Mouse (Mus musculus) 3T3-L1 (cell line): ENCODE results near the gene Irf2bp1.

Experiments used
- DNase-seq: peaks from one replicate; pipeline ENCODE4 v3.0.0-alpha.2; 2015; ENCODE audit warnings: low read depth, low spot score

The Irf2bp1 gene

DNA sequence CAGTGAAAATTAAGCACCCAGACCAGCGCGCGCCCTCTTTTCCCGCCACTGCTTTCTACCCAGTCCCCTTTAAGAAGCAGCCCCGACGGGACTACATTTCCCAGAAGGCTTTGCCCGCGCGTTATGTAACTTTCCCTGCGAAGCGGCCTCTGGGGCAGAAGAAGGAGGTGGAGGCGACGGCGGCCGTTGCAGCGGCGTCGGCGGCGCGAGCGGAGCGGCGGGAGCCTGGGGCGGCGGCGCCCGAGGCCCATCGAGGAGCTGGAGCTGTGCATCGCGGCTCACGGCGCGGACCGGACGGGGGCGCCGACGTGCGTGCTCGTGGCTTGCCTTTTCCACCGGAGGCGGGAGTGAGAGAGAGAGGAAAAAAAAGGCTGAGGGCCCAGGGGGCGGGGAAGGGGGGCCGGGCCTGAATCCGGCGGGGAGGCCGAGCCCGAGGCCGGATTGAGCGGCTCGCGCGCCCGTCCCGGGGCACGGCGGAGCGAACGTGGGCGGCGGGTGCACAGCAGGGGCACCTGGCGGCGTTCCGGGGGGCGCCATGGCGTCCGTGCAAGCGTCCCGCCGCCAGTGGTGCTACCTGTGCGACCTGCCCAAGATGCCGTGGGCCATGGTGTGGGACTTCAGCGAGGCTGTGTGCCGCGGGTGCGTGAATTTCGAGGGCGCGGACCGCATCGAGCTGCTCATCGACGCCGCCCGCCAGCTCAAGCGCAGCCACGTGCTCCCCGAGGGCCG, at the start of gene Irf2bp1:
Gene Irf2bp1 (plus strand): TSS at position 143 of the 729 bp plus-strand sequence.
- peak; percentile 90 for DNase-seq

- no peak for DNase-seq
Observed at GRCm38 (mm10) chr7:18957569-18958383, 46.1 kb upstream of the Irf2bp1 start.

DNA sequence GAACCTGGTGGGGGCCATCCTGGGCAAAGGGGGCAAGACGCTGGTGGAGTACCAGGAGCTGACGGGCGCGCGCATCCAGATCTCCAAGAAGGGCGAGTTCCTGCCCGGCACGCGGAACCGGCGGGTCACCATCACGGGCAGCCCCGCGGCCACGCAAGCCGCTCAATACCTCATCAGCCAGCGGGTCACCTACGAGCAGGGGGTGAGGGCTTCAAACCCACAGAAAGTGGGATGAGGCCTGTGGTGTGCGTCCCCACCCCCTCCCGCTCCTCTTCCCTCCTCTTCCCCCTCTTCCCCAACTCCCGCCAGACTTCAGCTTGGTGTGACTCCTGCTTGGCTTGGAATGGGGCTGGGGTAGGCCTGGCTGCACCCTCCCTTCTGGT, 45.5 kb upstream of the Irf2bp1 start:
- no peak for DNase-seq

- DNase-seq, result no peak
Observed at GRCm38 (mm10) chr7:18959446-18959845, 44.4 kb upstream of the Irf2bp1 start.

DNA sequence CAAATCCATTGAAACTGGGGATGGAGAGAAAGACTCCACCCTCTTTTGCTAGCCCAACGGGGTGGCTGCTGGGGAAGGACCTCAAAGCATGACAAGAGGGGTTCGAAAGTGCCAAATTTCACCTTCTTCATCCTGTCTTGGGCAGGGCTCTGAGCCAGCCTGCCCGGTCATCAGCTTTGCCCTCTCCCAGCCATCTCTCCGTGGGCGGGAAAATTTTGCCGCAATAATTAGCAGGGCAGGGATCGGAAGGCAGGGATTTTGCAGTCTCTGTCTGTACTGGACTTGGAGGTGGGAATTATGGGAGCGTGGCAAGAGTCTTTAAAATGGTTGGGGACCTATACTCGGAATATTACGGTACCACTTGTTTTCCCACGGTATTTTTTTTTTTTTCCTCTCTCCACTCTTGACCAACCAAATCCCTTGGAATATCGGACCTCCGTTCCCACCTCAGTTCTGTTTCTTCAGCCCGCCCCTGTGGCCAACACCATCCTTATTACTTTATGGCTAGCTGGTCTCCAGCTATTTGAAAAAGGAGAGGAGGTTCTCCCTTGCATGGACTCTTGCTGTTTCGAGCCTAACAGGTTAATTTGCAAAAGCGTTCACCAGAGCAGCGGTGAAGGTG, 41.6 kb upstream of the Irf2bp1 start:
- no peak for DNase-seq

DNA sequence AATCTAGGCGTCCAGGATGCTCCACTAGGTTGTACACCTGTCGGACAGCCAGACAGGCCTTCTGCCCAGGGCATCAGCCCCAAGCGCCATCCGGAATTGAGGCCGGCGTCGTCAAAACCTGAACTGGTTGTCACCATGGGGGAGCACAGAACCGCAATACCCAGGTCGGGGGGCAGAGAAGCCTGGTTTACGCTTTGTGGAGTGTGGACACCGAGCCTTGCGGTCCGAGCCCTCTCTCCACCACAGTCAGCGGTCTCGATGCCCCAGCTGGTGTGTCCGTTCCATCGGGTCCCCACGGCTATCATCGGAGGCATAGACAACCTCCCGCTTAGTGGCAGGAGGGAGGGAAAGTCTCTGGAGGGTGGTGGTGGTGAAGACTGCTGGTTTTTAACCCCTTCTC, 41.0 kb upstream of the Irf2bp1 start:
- DNase-seq, result no peak

GRCm38 (mm10) chr7:18963294-18963843, 40.5 kb upstream of the Irf2bp1 start:
- DNase-seq, result no peak

- DNase-seq, result no peak
Observed at GRCm38 (mm10) chr7:18965312-18965711, 38.5 kb upstream of the Irf2bp1 start.

- DNase-seq, result no peak
Observed at GRCm38 (mm10) chr7:18967603-18968002, 36.2 kb upstream of the Irf2bp1 start.

DNA sequence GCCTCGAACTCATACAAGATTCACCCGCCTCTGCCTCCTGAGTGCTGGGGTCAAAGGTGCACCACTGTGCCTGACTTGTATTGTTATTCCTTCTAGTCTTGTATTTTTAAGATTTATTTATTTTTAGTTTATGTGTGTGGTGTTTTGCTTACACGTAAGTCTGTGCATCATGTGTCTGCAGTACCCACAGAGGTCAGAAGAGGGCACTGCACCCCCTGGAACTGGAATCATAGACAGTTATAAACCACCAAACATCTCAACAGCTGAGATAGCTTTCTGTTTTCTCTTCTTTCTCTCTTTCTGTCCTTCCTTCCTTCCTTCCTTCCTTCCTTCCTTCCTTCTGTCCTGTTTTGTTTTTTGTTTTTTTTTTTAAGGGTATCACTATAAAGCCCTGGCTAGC, 32.9 kb upstream of the Irf2bp1 start:
- DNase-seq, result no peak

GRCm38 (mm10) chr7:18978381-18978780, 25.5 kb upstream of the Irf2bp1 start:
- peak; percentile 35 for DNase-seq

- no peak for DNase-seq
Observed at GRCm38 (mm10) chr7:18986503-18986902, 17.3 kb upstream of the Irf2bp1 start.

DNA sequence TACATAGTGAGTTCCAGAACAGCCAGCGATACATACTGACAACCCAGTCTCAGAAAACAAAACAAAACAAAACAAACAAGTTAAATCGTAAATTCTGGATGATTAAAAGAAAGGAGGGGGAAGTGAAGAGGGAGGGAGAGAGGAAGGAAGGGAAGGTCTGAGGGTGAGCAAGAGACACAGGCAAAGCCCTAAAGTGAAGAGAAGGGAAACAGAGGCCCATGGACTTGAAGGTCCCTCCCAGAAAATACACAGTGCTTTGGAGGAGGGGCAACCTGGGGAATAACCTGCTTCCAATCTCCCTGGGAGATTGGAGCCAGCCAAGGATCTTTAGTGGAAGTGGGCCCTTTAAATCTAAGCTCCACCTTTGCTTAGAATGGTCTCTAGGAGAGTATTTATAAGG, 16.7 kb upstream of the Irf2bp1 start, which contains the start of gene Nanos2:
Gene Nanos2 (plus strand): TSS at position 301 of the 400 bp plus-strand sequence.
- no peak for DNase-seq

GRCm38 (mm10) chr7:18987747-18988146, 16.1 kb upstream of the Irf2bp1 start:
- no peak for DNase-seq

DNA sequence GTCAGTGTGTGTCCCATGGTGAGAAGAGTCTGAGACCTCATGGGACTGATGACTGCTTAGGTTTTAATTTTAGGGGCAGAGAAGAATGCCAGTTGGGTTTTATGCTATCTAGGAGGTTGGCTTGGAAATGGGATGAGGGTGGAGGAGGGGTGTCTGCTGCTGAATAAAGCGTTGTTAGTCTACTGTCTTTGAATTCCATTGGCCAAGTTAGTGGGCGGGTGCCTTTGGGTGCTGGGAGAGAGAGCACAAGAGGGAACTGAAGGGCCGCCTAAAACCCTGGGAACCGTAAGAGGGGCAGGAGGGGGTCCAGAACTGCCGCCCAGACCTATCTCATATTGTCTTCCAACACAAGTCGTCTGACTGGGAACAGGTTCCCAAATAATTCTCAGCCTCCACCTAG, 15.1 kb upstream of the Irf2bp1 start:
- DNase-seq, result no peak

DNA sequence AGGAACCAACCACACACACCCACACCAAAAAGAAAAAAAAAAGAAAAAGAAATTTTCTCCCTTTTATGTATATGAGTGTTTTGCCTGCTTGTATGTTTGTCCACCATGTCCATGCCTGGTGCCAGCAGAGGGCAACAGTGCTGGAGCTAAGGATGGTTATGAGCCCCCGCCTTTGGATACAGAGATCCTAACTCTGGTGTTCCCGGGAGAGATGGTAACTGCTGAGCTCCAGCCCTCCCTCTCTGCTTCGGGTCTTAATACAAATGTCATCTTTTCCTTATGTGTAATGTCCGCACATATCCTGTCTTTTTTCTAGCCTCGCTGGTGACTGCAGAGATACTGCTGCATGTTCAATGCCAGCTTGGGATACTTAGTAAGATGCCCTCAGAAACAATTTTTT, 13.8 kb upstream of the Irf2bp1 start:
- peak; percentile 58 for DNase-seq

- DNase-seq, result peak; percentile 100
Observed at GRCm38 (mm10) chr7:18990601-18991295, 13.1 kb upstream of the Irf2bp1 start, which contains the start of gene Mypop. TSS of gene Mypop (plus strand) at chr7:18991245.

DNA sequence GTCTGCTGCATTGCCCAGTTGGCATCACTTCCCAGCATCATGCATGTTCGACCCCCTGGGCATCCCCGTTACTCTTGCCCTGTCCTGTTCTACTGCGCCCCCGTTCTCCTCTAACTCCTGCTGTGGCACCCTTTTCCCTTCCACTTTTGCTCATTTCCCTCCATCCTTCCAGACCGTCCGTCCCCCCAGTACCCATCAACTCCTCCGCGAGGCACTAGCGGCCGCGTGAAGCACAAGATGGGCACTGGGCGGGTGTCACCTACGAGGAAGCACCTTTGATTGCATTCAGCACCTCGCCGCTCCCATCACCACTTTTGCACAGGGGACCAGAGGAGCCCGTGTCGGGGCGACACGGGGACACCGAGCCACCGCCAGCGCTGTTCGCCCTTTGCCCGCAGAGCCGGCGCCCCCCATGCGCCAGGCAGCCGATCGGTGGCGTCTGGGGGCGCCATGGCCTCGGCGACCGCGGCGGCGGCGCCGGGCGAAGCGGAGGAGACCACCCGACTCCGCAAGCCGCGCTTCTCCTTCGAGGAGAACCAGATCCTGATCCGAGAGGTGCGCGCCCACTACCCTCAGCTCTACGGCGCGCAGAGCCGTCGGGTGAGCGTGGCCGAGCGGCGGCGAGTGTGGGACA, 12.1 kb upstream of the Irf2bp1 start:
- peak; percentile 21 for DNase-seq

DNA sequence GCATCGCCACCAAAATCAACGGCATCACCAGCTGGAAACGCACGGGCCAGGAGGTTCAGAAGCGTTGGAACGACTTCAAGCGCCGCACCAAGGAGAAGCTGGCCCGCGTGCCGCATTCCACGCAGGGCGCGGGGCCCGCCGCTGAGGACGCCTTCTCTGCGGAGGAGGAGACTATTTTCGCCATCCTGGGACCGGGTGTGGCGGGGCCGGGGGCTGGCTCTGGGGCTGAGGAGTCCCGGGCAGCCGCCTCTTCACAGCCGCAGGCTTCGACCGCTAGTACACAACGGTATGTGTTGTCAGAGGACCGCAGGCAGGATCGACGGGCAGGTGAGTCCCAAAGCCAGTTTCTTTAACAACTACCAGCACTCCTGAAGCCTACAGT, 11.6 kb upstream of the Irf2bp1 start:
- DNase-seq, result no peak

DNA sequence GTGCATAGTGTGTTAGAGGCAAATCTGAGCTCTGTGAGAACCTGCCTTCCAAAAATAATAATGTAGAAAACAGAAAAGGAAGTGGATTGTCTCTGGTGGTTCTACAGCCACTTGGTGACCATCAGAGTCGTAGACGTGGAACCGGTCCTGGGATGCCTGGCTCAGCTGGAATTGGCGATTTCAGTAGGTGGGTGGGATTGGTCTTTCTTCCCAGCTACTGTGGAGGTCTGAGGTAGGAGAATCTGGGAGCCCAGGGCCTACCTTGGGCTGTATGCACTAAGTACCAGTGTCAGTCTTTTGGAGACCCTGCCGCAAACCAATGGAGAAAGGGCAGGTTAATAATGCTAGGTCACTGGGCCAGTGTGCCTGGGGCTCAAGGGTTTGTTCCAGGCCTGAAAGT, 10.8 kb upstream of the Irf2bp1 start:
- no peak for DNase-seq

DNA sequence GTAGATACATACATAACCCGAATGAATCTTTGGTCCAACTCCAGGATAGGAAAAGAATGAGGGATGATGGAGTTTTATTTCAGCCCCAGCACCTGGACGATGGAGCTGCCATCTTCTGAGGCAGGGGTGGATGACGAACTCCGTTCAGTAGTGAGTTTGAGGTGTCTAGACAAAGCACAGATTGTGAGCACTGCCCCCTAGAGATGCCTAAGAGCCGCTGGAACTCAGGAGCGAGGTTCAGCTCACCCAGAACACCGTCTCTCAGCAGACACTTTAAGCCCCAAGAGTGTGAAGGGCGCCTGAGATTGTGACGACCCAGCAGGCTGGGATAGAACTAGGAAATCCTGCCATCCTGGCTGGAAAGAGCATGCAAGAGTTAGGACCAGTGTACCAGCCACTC, 5.0 kb upstream of the Irf2bp1 start:
- no peak for DNase-seq
